Mouse (Mus musculus) monocyte, adult 2 months (primary cell): ENCODE results near the gene Pdzd8.

Experiments
- DNase-seq, 2 experiments: peaks; one replicate each; pipeline ENCODE4 v3.0.0; 2022; ENCODE audit warnings: low spot score in 2 of 2, low read depth in 1 of 2

Gene Pdzd8

DNA sequence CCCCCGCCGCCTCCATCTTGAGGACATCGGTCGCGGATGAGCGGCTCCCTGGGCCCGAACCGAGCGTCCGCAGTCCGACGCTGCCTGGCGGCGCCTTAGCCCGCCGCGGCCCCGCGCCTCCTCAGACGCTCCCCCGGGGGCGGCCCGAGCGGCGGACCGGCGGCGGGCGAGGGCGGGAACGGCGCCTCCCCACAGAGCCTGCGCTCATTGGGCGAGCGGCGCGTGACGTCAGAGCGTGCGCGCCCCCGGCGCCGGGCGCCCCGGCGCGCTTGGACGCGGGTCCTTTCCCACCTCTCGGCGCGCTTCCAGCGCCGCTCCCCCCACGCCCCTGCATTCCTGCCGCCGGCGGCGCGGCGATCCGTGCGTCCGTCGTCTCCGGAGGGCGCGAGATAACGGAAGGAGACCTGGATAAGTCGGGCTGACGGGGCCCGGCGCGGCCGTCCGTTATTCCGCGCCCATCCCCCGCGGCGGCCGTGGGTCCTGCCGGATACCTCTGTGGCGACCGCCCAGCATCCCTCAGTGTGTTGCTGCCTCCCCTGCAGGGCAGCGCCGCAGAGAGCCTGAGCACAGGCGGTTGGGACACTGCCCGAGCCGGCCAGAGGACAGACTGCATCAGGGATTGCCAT lies at the start of gene Pdzd8:
Gene Pdzd8 (minus strand): TSS at position 123 of the 626 bp plus-strand sequence.
- DNase-seq, result peak; percentile 27 to 71

DNA sequence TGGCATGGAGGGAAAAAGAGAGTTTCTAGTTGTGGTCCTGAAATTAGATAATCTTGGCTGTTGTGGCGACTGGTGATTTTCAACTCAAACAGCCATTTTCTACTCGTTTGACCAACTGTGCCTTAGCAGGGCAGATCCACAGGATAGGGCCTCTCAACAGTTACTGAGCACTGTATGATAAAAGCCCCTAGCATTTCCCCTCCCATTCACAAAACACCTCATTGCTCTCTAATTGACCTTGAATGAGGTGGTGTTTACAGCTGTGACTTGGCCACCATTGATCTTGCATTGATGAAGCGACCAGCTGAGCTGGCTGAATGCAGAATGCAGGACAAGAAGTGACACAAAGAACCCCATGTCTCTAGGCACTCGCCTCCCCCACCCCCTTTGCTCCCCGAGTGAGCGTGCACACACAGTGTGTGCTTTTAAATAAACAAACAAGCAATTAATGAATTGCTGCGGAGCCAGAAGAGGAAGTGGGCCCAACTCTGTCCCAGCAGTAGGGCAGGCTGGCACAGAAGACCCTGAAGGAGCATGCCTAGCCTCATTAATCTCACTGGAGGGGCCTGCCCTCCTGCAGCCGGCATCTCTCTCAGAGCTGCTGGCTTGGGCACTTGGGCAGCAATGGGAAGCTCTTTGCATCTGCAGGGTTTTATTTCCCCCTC lies 48.3 kb upstream of the Pdzd8 start:
- no peak for DNase-seq

- peak; percentile 14 to 56 for DNase-seq
Measured at GRCm38 (mm10) chr19:59388847-59389606, 43.4 kb upstream of the Pdzd8 start.

DNA sequence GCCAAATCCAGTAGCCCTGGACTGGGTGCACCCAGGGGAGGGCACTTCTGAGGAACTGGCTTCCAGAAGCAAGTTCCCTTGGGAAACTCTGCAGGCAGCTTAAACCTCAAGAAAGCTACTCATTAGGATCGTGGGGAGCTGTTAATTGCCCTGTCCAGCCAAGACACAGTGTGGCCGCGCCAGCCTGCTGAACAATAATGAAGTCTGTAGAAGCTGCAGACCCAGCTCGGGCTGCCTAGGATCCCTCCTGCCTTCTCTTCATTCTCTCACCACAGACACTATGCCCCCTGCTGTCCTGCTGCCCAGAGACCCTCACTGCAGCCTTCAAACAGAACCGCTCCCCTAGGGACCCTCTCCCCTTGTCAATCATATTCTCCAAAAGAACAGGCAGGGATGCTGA lies 42.8 kb upstream of the Pdzd8 start:
- DNase-seq, result no peak

- DNase-seq, result no peak
Measured at GRCm38 (mm10) chr19:59387178-59387577, 41.6 kb upstream of the Pdzd8 start.

GRCm38 (mm10) chr19:59384582-59385495 lies 39.3 kb upstream of the Pdzd8 start:
- DNase-seq, result no peak

GRCm38 (mm10) chr19:59382416-59382917 lies 36.9 kb upstream of the Pdzd8 start:
- no peak for DNase-seq

- DNase-seq, result no peak
Measured at GRCm38 (mm10) chr19:59379995-59380394, 34.4 kb upstream of the Pdzd8 start.

DNA sequence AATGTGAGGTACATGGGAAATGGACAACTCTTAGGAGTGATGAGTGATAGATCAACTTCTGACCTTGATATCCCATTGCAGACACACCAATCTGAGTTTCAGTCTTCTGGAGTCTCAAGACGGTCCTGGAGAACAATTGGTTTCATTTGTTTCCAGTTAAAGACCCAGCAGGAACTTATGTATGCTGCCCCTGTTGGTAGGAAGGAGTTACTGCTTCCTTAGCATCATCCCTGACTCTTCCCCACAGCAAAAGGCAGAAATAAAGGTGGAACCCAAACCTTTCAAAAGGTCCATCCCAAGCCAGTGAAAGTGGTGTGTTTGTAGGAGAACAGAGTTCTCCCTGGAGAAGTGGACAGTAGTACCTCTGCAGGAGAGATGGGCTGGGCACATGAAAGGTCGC lies 30.9 kb upstream of the Pdzd8 start:
- DNase-seq, result no peak

DNA sequence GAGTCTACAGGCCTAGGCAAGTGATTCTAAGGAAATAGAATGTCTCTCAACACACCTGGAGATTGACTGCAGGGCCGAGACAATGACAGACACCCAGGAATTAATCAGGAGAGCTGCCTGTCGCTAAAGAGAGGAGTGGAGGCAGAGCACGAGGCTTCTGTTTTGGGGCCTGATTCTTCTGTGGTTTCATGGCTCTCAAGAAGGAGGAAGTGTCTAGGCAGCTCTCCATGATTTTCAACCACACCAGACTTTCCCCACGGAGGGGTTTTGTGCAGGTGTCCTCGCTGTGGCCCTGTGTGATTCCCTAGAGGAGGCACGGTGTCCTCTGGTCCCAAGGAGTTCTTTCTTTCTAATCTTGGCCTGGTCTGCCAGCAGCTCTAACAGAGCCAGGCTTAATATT lies 29.4 kb upstream of the Pdzd8 start:
- DNase-seq, result no peak

GRCm38 (mm10) chr19:59372928-59373327 lies 27.3 kb upstream of the Pdzd8 start:
- no peak for DNase-seq

GRCm38 (mm10) chr19:59371016-59371415 lies 25.4 kb upstream of the Pdzd8 start:
- no peak for DNase-seq

- no peak for DNase-seq
Measured at GRCm38 (mm10) chr19:59367892-59368291, 22.3 kb upstream of the Pdzd8 start.

DNA sequence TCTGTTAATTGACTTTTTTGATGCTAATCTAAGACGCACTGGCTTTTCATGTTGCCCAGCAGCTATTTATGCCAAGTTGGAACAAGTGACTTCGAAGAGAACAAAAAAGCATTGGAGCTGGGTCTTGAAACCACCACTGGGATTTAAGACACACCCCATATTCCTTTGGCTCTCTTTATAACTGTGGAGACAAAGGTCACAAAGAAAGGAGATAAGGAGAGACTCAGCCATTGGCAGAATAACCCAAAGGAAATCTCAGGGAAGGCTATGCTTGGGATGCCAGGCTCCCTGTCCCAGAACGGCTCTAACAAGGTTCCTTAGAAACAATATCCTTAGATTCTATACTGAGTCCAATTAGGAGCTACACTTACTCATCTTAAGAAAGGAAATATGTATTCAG lies 21.1 kb upstream of the Pdzd8 start:
- DNase-seq, result no peak

- DNase-seq, result no peak
Measured at GRCm38 (mm10) chr19:59363666-59364065, 18.1 kb upstream of the Pdzd8 start.

DNA sequence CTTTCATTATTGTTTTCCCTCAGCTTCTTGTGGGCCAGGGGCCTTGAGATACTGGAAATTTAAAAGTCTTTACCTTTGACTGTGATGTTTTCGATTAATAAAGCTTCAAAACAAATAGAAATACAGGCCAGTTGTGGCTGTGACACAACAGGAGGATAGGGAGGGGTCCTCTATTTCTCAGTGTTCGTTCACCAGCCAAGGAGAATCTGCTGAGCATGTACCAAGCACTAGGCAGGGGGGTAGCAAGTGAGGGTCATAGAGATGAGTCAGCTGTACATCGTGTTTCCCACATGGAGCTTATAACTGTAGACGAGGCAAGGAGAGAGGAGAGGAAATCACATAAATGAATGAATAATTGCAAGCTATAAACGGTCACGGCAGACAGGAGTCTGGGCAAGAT lies 17.1 kb upstream of the Pdzd8 start:
- DNase-seq, result no peak

DNA sequence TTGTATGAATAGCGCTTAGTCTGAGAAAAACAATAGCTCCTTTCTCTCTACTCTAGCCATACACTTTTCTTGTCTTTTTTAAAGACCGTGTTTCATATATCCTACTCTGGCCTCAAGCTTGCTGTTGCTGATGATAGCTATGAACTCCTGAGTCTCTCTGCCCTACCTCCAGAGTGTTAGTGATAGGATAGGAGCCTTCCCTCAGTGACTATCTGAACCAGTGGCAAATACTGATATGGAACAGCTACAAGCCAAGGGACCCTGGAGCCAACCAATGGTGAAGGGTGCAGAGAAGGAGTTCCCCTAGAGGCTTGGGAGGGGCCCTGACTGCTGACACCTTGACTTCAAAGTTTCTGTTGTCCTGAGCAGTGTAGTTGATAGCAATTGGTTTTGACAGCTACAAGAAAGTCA lies 14.9 kb upstream of the Pdzd8 start:
- no peak for DNase-seq

DNA sequence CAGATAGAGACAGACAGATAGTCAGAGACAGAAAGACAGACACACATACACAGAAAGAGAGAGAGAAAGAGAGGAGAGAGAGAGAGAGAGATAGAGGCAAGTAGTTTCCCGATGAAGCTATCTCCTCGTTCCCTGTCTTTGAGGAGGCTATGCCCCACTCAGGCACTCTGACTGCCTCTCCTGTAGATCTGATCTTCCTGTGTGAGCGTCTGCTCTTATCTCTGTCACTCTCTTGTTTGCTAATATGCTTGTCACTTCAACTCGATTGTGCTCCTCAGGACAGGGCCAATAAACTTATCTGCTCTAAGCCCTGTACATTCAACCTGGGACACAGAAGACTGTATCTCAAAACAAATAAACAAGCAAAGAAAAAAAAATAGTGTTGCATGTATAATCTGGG lies 13.6 kb upstream of the Pdzd8 start:
- DNase-seq, result no peak

DNA sequence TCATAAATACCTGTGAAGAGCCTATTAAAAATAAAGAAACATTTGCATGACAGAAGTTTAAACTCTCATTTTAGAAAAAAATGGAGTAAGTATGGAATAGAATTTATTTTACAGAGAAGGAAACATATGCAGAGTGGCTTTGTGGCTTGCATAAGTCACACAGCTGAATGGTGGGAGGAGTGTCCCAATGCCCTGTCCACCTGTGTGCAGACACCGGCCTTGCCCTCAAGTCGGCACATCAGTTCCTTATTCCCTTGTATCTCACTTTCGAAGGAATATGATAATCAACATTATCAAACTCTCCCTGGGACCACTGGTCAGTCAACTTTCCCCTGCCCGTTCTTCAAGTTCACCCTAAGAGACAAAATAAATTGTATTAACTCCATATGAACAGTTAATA lies 12.3 kb upstream of the Pdzd8 start:
- DNase-seq, result no peak

- no peak for DNase-seq
Measured at GRCm38 (mm10) chr19:59356843-59357595, 11.4 kb upstream of the Pdzd8 start.
